Mouse (Mus musculus) MEL (cell line): ENCODE measurements around the gene Rab11fip4. TPM values are rescaled to one million over a fixed set of nuclear protein-coding genes. Genes with fewer than 3 reads are reported as not detected.

ENCODE experiments used
- DNase-seq: peaks from one replicate; pipeline ENCODE4 v3.0.0; 2011; ENCODE audit warnings: low read depth, low spot score
- H3K27ac ChIP-seq: 2 replicates; pipeline ENCODE4 v1.5.1; 2012; ENCODE audit warnings: low read depth, mild to moderate bottlenecking, control low read depth, low read length, moderate library complexity; ENCODE audit not compliant: control insufficient read depth
- H3K27me3 ChIP-seq, 2 experiments: fragments of 150-350 bp in 1 of 2; sonication (generic) in 1 of 2; 2 replicates each; pipeline ENCODE4 v1.6.1; 2012; ENCODE audit warnings: low read length in 2 of 2, mild to moderate bottlenecking in 2 of 2, improper control_type of control experiment in 1 of 2, moderate library complexity in 1 of 2; ENCODE audit not compliant: insufficient read depth in 2 of 2, control insufficient read depth in 1 of 2
- H3K36me3 ChIP-seq, 2 experiments: 2 replicates each; pipeline ENCODE4 v1.6.1; 2012 to 2014; ENCODE audit warnings: low read length in 2 of 2, improper control_type of control experiment in 1 of 2, inconsistent platforms in 1 of 2, mild to moderate bottlenecking in 1 of 2; ENCODE audit not compliant: insufficient read depth in 2 of 2, control insufficient read depth in 1 of 2
- H3K4me1 ChIP-seq, 2 experiments: fragments of 150-350 bp in 1 of 2; sonication (generic) in 1 of 2; 2 replicates each; pipeline ENCODE4 v1.6.1; 2012; ENCODE audit warnings: low read length in 2 of 2, improper control_type of control experiment in 1 of 2, mild to moderate bottlenecking in 1 of 2; ENCODE audit not compliant: insufficient read depth in 2 of 2, control insufficient read depth in 1 of 2
- H3K4me3 ChIP-seq, 2 experiments: fragments of 150-350 bp in 1 of 2; sonication (generic) in 1 of 2; 2 replicates each; pipeline ENCODE4 v1.5.1; 2012; ENCODE audit warnings: low read depth in 2 of 2, low read length in 2 of 2, mild to moderate bottlenecking in 2 of 2, moderate library complexity in 2 of 2, control low read depth in 1 of 2, improper control_type of control experiment in 1 of 2; ENCODE audit not compliant: control insufficient read depth in 1 of 2, insufficient read depth in 1 of 2
- H3K79me2 ChIP-seq: 2 replicates; pipeline ENCODE4 v1.6.1; 2012; ENCODE audit warnings: mild to moderate bottlenecking, low read length, moderate library complexity; ENCODE audit not compliant: control insufficient read depth, poor library complexity, insufficient read depth
- H3K9ac ChIP-seq: 2 replicates; pipeline ENCODE4 v1.6.1; 2012; ENCODE audit warnings: low read depth, mild to moderate bottlenecking, control low read depth, low read length, moderate library complexity; ENCODE audit not compliant: control insufficient read depth, poor library complexity, severe bottlenecking
- H3K9me3 ChIP-seq: fragments of 150-350 bp; sonication (generic); replicated peaks from 2 replicates; pipeline ENCODE4 v1.6.1; 2012; ENCODE audit warnings: mild to moderate bottlenecking, low read length, improper control_type of control experiment, moderate library complexity; ENCODE audit not compliant: insufficient read depth
- BHLHE40 ChIP-seq: IDR thresholded peaks from 2 replicates; pipeline ENCODE4 v1.6.1; 2012; ENCODE audit warnings: low read depth, mild to moderate bottlenecking, inconsistent platforms, low read length, improper control_type of control experiment, borderline replicate concordance
- CTCF ChIP-seq, 3 experiments: IDR thresholded peaks in 2 of 3; conservative IDR thresholded peaks in 1 of 3; 2 replicates each; pipeline ENCODE4 v1.5.1; 2011 to 2012; ENCODE audit warnings: low read length in 3 of 3, low read depth in 2 of 3, mild to moderate bottlenecking in 2 of 3, improper control_type of control experiment in 1 of 3, inconsistent platforms in 1 of 3, mixed read lengths in 1 of 3, moderate library complexity in 1 of 3; ENCODE audit not compliant: control insufficient read depth in 1 of 3, insufficient read depth in 1 of 3, poor library complexity in 1 of 3, severe bottlenecking in 1 of 3
- E2F4 ChIP-seq: IDR thresholded peaks from 2 replicates; pipeline ENCODE4 v1.6.1; 2011; ENCODE audit warnings: low read depth, low read length, improper control_type of control experiment, borderline replicate concordance
- GABPA ChIP-seq: IDR thresholded peaks from 2 replicates; pipeline ENCODE4 v1.6.1; 2012; ENCODE audit warnings: low read depth, mild to moderate bottlenecking, inconsistent platforms, low read length, improper control_type of control experiment, moderate library complexity
- MXI1 ChIP-seq: IDR thresholded peaks from 2 replicates; pipeline ENCODE4 v1.6.1; 2011; ENCODE audit warnings: mild to moderate bottlenecking, low read depth, low read length, improper control_type of control experiment
- MYC ChIP-seq: IDR thresholded peaks from 2 replicates; pipeline ENCODE4 v1.6.1; 2011; ENCODE audit warnings: low read depth, mild to moderate bottlenecking, low read length, improper control_type of control experiment, moderate library complexity
- NRF1 ChIP-seq: IDR thresholded peaks from 2 replicates; pipeline ENCODE4 v1.6.1; 2014; ENCODE audit warnings: low read depth, mild to moderate bottlenecking, inconsistent platforms, low read length, improper control_type of control experiment, moderate library complexity; ENCODE audit not compliant: poor library complexity, insufficient read depth, severe bottlenecking
- POLR2AphosphoS5 ChIP-seq: IDR thresholded peaks from 2 replicates; pipeline ENCODE4 v1.6.1; 2012; ENCODE audit warnings: low read depth, borderline replicate concordance, mild to moderate bottlenecking, inconsistent platforms, low read length, moderate library complexity, mixed read lengths
- RAD21 ChIP-seq: IDR thresholded peaks from 2 replicates; pipeline ENCODE4 v1.6.1; 2011; ENCODE audit warnings: mild to moderate bottlenecking, low read depth, low read length, improper control_type of control experiment
- SMC3 ChIP-seq: IDR thresholded peaks from 2 replicates; pipeline ENCODE4 v1.6.1; 2011; ENCODE audit warnings: low read depth, low read length, improper control_type of control experiment
- TAL1 ChIP-seq: IDR thresholded peaks from 2 replicates; pipeline ENCODE4 v1.6.1; 2012; ENCODE audit warnings: mild to moderate bottlenecking, inconsistent platforms, low read length, moderate library complexity, mixed read lengths
- TCF12 ChIP-seq: IDR thresholded peaks from 2 replicates; pipeline ENCODE4 v1.6.1; 2014; ENCODE audit warnings: low read depth, mild to moderate bottlenecking, inconsistent platforms, low read length, improper control_type of control experiment, moderate library complexity
- ZC3H11A ChIP-seq: IDR thresholded peaks from 2 replicates; pipeline ENCODE4 v1.6.1; 2012; ENCODE audit warnings: low read depth, mild to moderate bottlenecking, inconsistent platforms, low read length, improper control_type of control experiment
- polyA plus RNA-seq, 2 experiments: library from polyadenylated mRNA; stranded (reverse) in 1 of 2; unstranded in 1 of 2; fragments of >175 nt in 1 of 2; fragments of >200 nt in 1 of 2; gene quantifications; 2 replicates each; pipeline versions ENCODE4 v1.2.1 to v1.2.4; 2012; ENCODE audit warnings: low replicate concordance in 2 of 2, low read depth in 1 of 2; ENCODE audit not compliant: insufficient read length in 2 of 2, insufficient read depth in 1 of 2, missing spikeins in 1 of 2
- total RNA-seq: library from RNA; depleted of rRNA; stranded (reverse); fragments of 300-350 nt; gene quantifications from 2 replicates; pipeline ENCODE4 v1.2.3, GENCODE M21; 2012

Gene Rab11fip4
- total and polyA plus RNA-seq, 3 experiments = under 0.01 to 0.03 TPM; not detected in 1

- H3K9ac ChIP-seq = no peak overlapping the region
- H3K27me3 ChIP-seq = no peaks in the 10 kb centered on the region
- no peak overlapping the region for H3K4me3 ChIP-seq
- H3K4me1 ChIP-seq = no peaks in the 10 kb centered on the region
- no peak for TF ChIP-seq TAL1
- 0 out of 6 replicates have a peak, but pooled peaks of 1 of the 3 experiments have one; percentile 16 for TF ChIP-seq CTCF (IDR thresholded peaks at IDR 0.05 in 2 of 3, conservative IDR thresholded peaks at IDR 0.05 in 1 of 3; ENCODE audit: control insufficient read depth in 1 of 3, insufficient read depth in 1 of 3, low read depth in 2 of 3, low read length in 3 of 3, poor library complexity in 1 of 3, severe bottlenecking in 1 of 3)
- TF ChIP-seq, all 39 proteins: peak for 1
- H3K9me3 ChIP-seq = no peaks in the 10 kb centered on the region
- H3K36me3 ChIP-seq = peaks cover 0 to 1% of the 10 kb centered on the region in 2 experiments; a peak in 1 of 4 replicates
- H3K27ac ChIP-seq = no peak overlapping the region
- no peak for DNase-seq
- H3K79me2 ChIP-seq = no peaks in the 10 kb centered on the region
These were observed 10.4 kb upstream of the Rab11fip4 start for GRCm38 (mm10) chr11:79580660-79581059.

GRCm38 (mm10) chr11:79581257-79581656 is 9.8 kb upstream of the Rab11fip4 start:
- Histone ChIP-seq H3K27me3 (no peaks in the 10 kb centered on the region), H3K4me3 (no peak overlapping the region), H3K27ac (no peak overlapping the region), H3K79me2 (no peaks in the 10 kb centered on the region)
- TF ChIP-seq CTCF (IDR thresholded peaks at IDR 0.05 in 2 of 3, conservative IDR thresholded peaks at IDR 0.05 in 1 of 3; ENCODE audit: control insufficient read depth in 1 of 3, insufficient read depth in 1 of 3, low read depth in 2 of 3, low read length in 3 of 3, poor library complexity in 1 of 3, severe bottlenecking in 1 of 3) = no peak
- TF ChIP-seq SMC3 = no peak
- no peak for TF ChIP-seq MXI1
- TF ChIP-seq ZC3H11A = no peak
- TF ChIP-seq, all 39 proteins: peak for 0
- Histone ChIP-seq H3K9me3 (no peaks in the 10 kb centered on the region), H3K36me3 (peaks cover 0 to 1% of the 10 kb centered on the region in 2 experiments; a peak in 1 of 4 replicates), H3K9ac (no peak overlapping the region), H3K4me1 (no peaks in the 10 kb centered on the region)
- DNase-seq = no peak

GRCm38 (mm10) chr11:79584191-79584590 is 6.8 kb upstream of the Rab11fip4 start:
- Histone ChIP-seq H3K27me3 (no peaks in the 10 kb centered on the region), H3K4me1 (no peaks in the 10 kb centered on the region), H3K36me3 (no peaks in the 10 kb centered on the region), H3K27ac (no peak overlapping the region), H3K9me3 (no peaks in the 10 kb centered on the region), H3K79me2 (no peaks in the 10 kb centered on the region), H3K9ac (no peak overlapping the region), H3K4me3 (no peak overlapping the region)
- DNase-seq = peak; percentile 81
- TF ChIP-seq RAD21 = peak; percentile 95
- TF ChIP-seq NRF1 = no peak
- no peak for TF ChIP-seq BHLHE40
- no peak for TF ChIP-seq GABPA
- TF ChIP-seq TCF12 = 0 out of 2 replicates have a peak, but pooled peaks have one; percentile 18
- TF ChIP-seq SMC3 = peak; percentile 99
- peak; percentile 96 for TF ChIP-seq ZC3H11A
- no peak for TF ChIP-seq E2F4
- peak; percentile 86 to 99 (median 92) for TF ChIP-seq CTCF (IDR thresholded peaks at IDR 0.05 in 2 of 3, conservative IDR thresholded peaks at IDR 0.05 in 1 of 3; ENCODE audit: control insufficient read depth in 1 of 3, insufficient read depth in 1 of 3, low read depth in 2 of 3, low read length in 3 of 3, poor library complexity in 1 of 3, severe bottlenecking in 1 of 3)
- TF ChIP-seq MYC = 0 out of 2 replicates have a peak, but pooled peaks have one; percentile 18
- no peak for TF ChIP-seq POLR2AphosphoS5
